In the genomic region with DNA sequence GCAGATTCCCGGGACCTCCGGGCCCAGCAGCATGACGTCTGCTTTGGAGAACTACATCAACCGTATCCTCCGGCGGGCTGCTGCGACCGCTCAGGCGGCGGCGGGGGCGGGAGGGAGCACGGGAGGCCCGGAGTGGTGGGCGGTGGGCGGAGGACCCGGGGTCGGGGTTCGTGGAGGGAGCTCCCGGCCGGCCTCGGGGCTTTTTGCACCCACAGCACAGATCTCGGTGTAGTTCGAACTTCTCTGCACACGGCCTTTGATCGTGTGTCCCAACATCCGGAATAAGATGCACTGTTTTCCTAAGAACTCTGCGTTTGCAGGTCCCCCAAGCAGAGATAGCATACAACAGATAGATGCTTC, we compare ENCODE assay signal across 1 mouse cellular context.
TF ChIP-seq lines count a peak whose summit lies in the region.

No protein-coding gene starts in this region.

TF ChIP-seq in CH12.LX, 34 proteins besides CTCF, POLR2A, EP300 and RAD21 (continued from another document):
- TF ChIP-seq MXI1 (IDR thresholded peaks at IDR 0.05; ENCODE audit: low read depth, low read length): no peak
